Mouse (Mus musculus): Measurements from ENCODE around the gene Cltc. TPM values are rescaled to one million over a fixed set of nuclear protein-coding genes. Genes with fewer than 3 reads are reported as not detected.
A peak's percentile ranks its signal among the peaks of the same experiment; 100 is the strongest.

Cltc gene
- total and polyA plus RNA-seq, 2 experiments from 2014 or later, result 136 to 389 TPM

DNA sequence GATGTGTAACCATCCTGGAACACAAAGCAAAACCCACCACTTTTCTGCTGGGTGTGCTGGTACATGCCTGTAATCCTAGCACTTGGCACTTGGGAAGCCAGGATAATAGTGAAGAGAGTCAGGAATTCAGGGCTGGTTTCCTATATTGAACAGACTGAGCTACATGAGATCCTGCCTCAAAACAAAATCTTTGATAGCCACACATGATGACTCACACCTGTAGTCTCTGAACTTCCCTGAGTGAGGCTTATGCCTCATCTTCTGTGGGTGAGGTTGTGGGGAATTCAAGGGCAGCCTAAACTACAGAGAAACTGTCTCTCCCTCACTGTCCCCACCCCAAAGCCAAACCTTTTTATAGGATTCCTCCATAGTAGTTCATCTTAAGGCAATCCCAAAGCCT, 3.0 kb upstream of the Cltc start:
- H3K36me3 ChIP-seq (ENCODE audit: insufficient read depth, low read length), result no peaks in the 10 kb centered on the region
- no peak overlapping the region for H3K4me3 ChIP-seq (ENCODE audit: low read length)
- H3K4me2 ChIP-seq (ENCODE audit: low read depth, low read length), result no peak overlapping the region
- H3K9me3 ChIP-seq (ENCODE audit: low read length), result no peaks in the 10 kb centered on the region
- no peak for TF ChIP-seq CTCF (IDR thresholded peaks at IDR 0.05; ENCODE audit: low read depth)
- no peak for DNase-seq (ENCODE audit: low spot score)
- H3K27ac ChIP-seq, result no peak overlapping the region
- H3K9ac ChIP-seq (replicated peaks; ENCODE audit: low read length), result no peak overlapping the region
- H3K4me1 ChIP-seq (ENCODE audit: insufficient read depth, low read length), result peaks cover 8% of the 10 kb centered on the region
- H3K27me3 ChIP-seq (ENCODE audit: insufficient read depth, low read length), result no peaks in the 10 kb centered on the region
- ATAC-seq, result no peak

DNA sequence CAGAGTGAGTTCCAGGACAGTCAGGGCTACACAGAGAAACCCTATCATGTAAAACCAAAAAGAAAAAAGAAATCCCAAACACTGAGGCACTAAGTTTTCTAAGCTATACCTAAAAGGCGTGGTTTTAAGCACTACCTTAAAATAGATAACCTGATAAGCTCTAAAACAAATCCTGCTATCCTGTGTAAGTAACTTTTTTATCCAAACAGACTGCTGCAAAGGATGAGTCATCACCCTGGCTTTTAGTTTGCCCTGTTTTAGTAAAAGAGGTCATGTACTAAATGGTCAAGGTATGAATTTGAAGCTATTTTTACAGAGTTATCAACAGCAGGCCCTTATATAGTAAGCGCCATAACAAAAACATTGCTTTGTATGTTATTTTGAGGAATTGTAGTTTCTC, 2.5 kb upstream of the Cltc start:
- H3K27me3 ChIP-seq (ENCODE audit: insufficient read depth, low read length), result no peaks in the 10 kb centered on the region
- no peak overlapping the region for H3K4me3 ChIP-seq (ENCODE audit: low read length)
- no peak overlapping the region for H3K27ac ChIP-seq
- TF ChIP-seq CTCF (IDR thresholded peaks at IDR 0.05; ENCODE audit: low read depth), result no peak
- H3K9me3 ChIP-seq (ENCODE audit: low read length), result no peaks in the 10 kb centered on the region
- peaks cover 12% of the 10 kb centered on the region for H3K4me1 ChIP-seq (ENCODE audit: insufficient read depth, low read length)
- 97% methylated on average over 2 of the region's 2 CpGs for WGBS
- no peak for ATAC-seq
- no peaks in the 10 kb centered on the region for H3K36me3 ChIP-seq (ENCODE audit: insufficient read depth, low read length)
- H3K9ac ChIP-seq (replicated peaks; ENCODE audit: low read length), result no peak overlapping the region
- no peak for DNase-seq (ENCODE audit: low spot score)
- H3K4me2 ChIP-seq (ENCODE audit: low read depth, low read length), result no peak overlapping the region

DNA sequence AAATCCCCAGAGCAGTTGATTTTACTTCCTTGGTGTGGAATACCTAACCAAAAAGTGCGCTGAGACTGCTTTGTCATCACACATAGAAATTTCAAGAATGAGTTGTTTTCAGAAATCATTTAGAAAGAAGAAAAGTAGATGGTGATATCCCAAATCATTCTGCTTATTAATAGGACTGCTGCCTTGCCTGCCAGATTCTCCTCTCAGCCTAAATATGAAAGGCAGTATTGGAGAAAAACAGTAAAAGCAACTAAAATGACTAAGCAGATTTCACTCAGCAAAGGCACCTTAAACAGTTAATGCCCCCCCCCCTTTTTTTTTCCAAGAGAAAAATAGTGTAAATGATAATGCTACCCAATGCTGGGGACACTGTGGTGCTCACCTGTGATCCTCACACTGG, 1.9 kb upstream of the Cltc start:
- no peaks in the 10 kb centered on the region for H3K9me3 ChIP-seq (ENCODE audit: low read length)
- H3K4me3 ChIP-seq (ENCODE audit: low read length), result no peak overlapping the region
- no peak for TF ChIP-seq CTCF (IDR thresholded peaks at IDR 0.05; ENCODE audit: low read depth)
- WGBS, result 88% methylated on average over 1 of the region's 1 CpGs
- no peak overlapping the region for H3K9ac ChIP-seq (replicated peaks; ENCODE audit: low read length)
- H3K27me3 ChIP-seq (ENCODE audit: insufficient read depth, low read length), result no peaks in the 10 kb centered on the region
- H3K36me3 ChIP-seq (ENCODE audit: insufficient read depth, low read length), result no peaks in the 10 kb centered on the region
- peaks cover 15% of the 10 kb centered on the region for H3K4me1 ChIP-seq (ENCODE audit: insufficient read depth, low read length)
- 0 out of 2 replicates have a peak overlapping the region, but pooled peaks have one; percentile 98 for H3K4me2 ChIP-seq (ENCODE audit: low read depth, low read length)
- DNase-seq (ENCODE audit: low spot score) (no peak), ATAC-seq (no peak)
- peak overlapping the region; percentile 99; the same call in 1 of the 2 replicates for H3K27ac ChIP-seq

DNA sequence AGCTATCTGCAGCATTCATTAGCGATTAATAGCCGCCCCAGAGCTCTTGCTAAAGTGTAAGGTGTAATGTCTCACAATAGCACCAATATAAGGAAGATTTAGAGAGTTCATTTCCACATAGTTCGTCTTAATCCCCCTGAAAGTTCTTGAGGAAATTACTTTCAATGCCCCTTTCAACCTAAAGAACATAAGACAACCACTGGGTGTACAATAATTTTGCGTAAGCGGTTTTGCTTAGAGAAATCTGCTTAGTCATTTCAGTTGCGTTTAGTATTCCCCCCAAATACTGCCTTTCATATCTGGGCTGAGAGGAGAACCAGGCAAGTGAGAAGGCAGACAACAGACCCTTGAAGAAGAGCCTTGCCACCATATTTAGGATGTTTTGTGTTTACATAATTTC, 1.2 kb upstream of the Cltc start:
- Histone ChIP-seq H3K4me2 (ENCODE audit: low read depth, low read length) (peak overlapping the region; percentile 98), H3K4me3 (ENCODE audit: low read length) (peak overlapping the region; percentile 100), H3K27ac (peak overlapping the region; percentile 99), H3K9ac (replicated peaks; ENCODE audit: low read length) (peak overlapping the region; percentile 93), H3K36me3 (ENCODE audit: insufficient read depth, low read length) (no peaks in the 10 kb centered on the region), H3K4me1 (ENCODE audit: insufficient read depth, low read length) (peaks cover 15% of the 10 kb centered on the region), H3K27me3 (ENCODE audit: insufficient read depth, low read length) (no peaks in the 10 kb centered on the region), H3K9me3 (ENCODE audit: low read length) (no peaks in the 10 kb centered on the region)
- TF ChIP-seq CTCF (IDR thresholded peaks at IDR 0.05; ENCODE audit: low read depth), result no peak
- DNase-seq (ENCODE audit: low spot score) (peak; percentile 17), ATAC-seq (no peak)
- 25% methylated on average over 6 of the region's 6 CpGs for WGBS

DNA sequence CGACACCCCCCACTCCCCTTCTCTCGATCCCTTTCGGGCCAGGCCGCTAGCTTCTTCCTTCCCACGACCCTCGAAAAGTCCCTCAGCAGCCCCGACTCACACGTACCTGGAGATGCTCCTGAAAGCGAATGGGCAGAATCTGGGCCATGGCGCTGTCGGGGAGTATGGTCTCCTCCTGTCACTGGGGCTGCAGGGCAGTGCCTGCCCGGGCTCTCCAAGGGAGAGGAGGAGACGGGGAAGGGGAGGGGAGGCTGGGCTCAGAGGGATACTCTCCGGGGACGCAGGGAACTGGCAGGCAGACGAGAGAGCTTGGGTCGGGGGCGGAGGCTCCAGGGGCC, 254 bp downstream of the Cltc start:
- Histone ChIP-seq H3K4me3 (ENCODE audit: low read length) (peak overlapping the region; percentile 100), H3K36me3 (ENCODE audit: insufficient read depth, low read length) (no peaks in the 10 kb centered on the region), H3K9ac (replicated peaks; ENCODE audit: low read length) (peak overlapping the region; percentile 99), H3K27me3 (ENCODE audit: insufficient read depth, low read length) (no peaks in the 10 kb centered on the region), H3K4me2 (ENCODE audit: low read depth, low read length) (peak overlapping the region; percentile 98), H3K27ac (peak overlapping the region; percentile 99), H3K9me3 (ENCODE audit: low read length) (no peaks in the 10 kb centered on the region), H3K4me1 (ENCODE audit: insufficient read depth, low read length) (peaks cover 15% of the 10 kb centered on the region)
- TF ChIP-seq CTCF (IDR thresholded peaks at IDR 0.05; ENCODE audit: low read depth), result no peak
- ATAC-seq, result peak; percentile 71; the same call in 1 of the 2 replicates
- WGBS, result under 1% methylated on average over 18 of the region's 18 CpGs
- no peak for DNase-seq (ENCODE audit: low spot score)

DNA sequence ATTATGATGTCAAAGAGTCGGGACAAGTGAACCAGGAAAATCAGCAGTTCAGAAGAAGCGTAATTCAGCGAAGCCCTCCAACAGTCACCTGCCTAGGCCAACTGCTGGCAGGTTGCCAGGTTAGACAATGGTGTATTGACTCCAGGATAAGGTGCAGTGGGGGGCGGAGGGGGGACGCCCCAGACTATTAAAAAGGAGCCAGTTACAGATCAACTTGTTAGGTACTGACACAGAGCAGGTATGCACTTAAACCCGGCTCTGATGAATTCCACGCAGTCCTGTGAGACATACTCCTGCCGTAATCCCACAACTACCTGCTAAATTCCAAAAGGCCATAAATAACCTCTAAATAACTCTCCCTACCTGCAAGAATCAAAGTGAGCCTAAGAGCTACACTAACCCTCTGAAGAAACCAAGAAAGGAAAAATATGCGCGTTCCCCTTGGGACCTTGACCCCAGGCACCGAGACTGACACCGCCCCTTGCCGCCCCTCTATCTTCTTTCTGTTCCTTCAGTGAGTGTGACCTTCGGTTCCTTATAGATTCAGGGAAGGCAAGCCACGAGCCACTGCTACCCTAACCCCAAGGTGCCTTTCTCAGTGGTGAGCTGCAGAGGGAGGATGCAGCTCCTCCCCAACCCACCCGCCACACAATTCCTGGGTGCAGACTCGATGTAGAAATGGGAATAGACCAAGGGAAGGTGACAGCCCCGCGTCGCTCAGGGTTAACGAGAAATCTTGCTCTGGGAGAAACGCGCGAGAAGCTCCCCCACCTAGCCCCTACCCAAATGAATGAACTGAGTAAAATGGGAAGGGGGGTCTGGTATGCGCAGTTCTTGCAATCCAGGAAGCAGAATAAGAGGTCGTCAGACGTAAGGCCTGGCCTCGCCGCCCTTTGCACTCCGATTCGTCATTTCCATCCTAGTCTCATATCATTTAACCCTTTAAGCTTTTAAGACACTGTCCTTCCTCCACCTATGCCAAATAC, 916 bp downstream of the Cltc start:
- H3K27ac ChIP-seq, result peak overlapping the region; percentile 99
- 2% methylated on average over 31 of the region's 31 CpGs for WGBS
- H3K4me2 ChIP-seq (ENCODE audit: low read depth, low read length), result peak overlapping the region; percentile 98
- peak; percentile 9; the same call in 1 of the 2 replicates for ATAC-seq
- H3K4me3 ChIP-seq (ENCODE audit: low read length), result peak overlapping the region; percentile 100
- peaks cover 15% of the 10 kb centered on the region for H3K4me1 ChIP-seq (ENCODE audit: insufficient read depth, low read length)
- no peaks in the 10 kb centered on the region for H3K36me3 ChIP-seq (ENCODE audit: insufficient read depth, low read length)
- DNase-seq (ENCODE audit: low spot score), result peak; percentile 68
- peak overlapping the region; percentile 99 for H3K9ac ChIP-seq (replicated peaks; ENCODE audit: low read length)
- H3K9me3 ChIP-seq (ENCODE audit: low read length), result no peaks in the 10 kb centered on the region
- TF ChIP-seq CTCF (IDR thresholded peaks at IDR 0.05; ENCODE audit: low read depth), result no peak
- H3K27me3 ChIP-seq (ENCODE audit: insufficient read depth, low read length), result no peaks in the 10 kb centered on the region

DNA sequence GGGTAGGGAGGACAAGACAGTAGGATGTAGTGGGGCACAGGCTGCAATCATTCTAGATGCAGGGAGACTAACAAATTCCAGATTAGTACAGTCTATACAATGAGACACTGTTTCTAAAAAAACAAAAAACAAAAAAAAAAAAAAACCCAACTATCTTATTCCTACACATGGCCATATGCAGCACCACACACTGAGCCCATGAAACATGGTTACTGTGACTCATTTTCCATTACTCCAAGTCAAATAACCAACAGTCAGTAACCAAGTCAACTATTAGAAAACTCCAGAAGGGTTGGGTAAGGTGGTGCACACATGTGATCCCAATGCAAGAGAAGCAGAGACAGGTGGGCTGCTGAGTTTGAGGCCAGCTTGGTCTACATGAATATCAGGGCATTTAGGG, 5.0 kb downstream of the Cltc start:
- TF ChIP-seq CTCF (IDR thresholded peaks at IDR 0.05; ENCODE audit: low read depth), result no peak
- Histone ChIP-seq H3K36me3 (ENCODE audit: insufficient read depth, low read length) (no peaks in the 10 kb centered on the region), H3K27me3 (ENCODE audit: insufficient read depth, low read length) (no peaks in the 10 kb centered on the region), H3K27ac (no peak overlapping the region), H3K4me3 (ENCODE audit: low read length) (no peak overlapping the region), H3K4me2 (ENCODE audit: low read depth, low read length) (no peak overlapping the region), H3K9me3 (ENCODE audit: low read length) (no peaks in the 10 kb centered on the region), H3K9ac (replicated peaks; ENCODE audit: low read length) (no peak overlapping the region), H3K4me1 (ENCODE audit: insufficient read depth, low read length) (peaks cover 10% of the 10 kb centered on the region; the same call in 1 of the 2 replicates)
- no peak for ATAC-seq
- DNase-seq (ENCODE audit: low spot score), result no peak

All from hindbrain, postnatal 0 days (tissue).